Mouse (Mus musculus): ENCODE measurements around the gene Shisa5.

Gene Shisa5

GRCm38 (mm10) chr9:109038086-109038895 lies at the start of gene Shisa5:
Shisa5 (plus strand) TSS chr9:109038565.
- DNase-seq, result peak; percentile 75

- DNase-seq, result no peak
Measured at GRCm38 (mm10) chr9:108989802-108990461, 48.4 kb upstream of the Shisa5 start.

GRCm38 (mm10) chr9:108990462-108990820 lies 47.9 kb upstream of the Shisa5 start:
- DNase-seq, result no peak

GRCm38 (mm10) chr9:108991428-108992084 lies 46.8 kb upstream of the Shisa5 start, which contains the start of gene Pfkfb4:
Pfkfb4 (plus strand) TSS chr9:108991778.
- DNase-seq, result peak; percentile 99

DNA sequence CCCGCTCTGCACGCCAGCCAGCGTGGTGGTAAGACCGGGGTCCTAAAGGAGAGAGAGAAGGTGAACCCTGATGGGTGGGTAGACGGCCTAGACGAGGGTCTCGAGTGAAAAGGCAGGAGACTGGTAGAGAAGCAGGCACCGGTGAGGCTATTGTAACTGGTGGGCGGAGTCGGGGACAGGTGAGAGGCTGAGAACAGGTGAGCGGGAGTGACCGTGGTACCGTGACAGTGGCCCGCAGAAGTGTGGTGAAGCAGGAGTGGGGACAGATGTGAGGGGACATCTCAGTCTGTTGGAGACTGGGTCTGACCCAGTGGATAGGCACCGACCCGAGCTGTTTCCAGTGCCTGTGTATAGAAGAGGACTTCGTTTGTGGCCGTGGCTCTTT lies 46.3 kb upstream of the Shisa5 start:
- DNase-seq, result no peak

- no peak for DNase-seq
Measured at GRCm38 (mm10) chr9:108992620-108993361, 45.6 kb upstream of the Shisa5 start.

DNA sequence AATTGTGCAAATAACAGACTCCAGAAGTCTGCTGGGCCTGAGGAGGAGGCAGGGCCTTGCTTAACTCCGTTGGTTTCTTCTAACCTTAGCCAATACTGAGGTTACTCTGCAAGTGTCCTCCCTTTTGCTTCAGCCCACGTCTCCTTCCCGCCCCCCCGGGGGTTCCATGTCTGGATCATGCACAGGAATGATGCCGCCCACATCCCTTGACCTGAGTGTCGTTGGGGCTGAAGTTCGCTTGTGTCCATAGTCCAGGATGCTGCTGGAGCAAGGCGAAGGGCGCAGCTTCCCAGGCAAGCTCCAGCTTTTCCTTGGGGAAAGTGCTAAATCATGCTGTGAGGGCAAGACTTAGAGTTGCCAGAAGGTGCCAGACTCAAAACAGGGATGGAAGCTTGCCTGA lies 42.0 kb upstream of the Shisa5 start:
- DNase-seq, result no peak

GRCm38 (mm10) chr9:108998287-108999166 lies 39.8 kb upstream of the Shisa5 start:
- peak; percentile 30 for DNase-seq

- no peak for DNase-seq
Measured at GRCm38 (mm10) chr9:108999167-108999526, 39.2 kb upstream of the Shisa5 start.

- peak; percentile 80 for DNase-seq
Measured at GRCm38 (mm10) chr9:109000726-109001125, 37.6 kb upstream of the Shisa5 start.

DNA sequence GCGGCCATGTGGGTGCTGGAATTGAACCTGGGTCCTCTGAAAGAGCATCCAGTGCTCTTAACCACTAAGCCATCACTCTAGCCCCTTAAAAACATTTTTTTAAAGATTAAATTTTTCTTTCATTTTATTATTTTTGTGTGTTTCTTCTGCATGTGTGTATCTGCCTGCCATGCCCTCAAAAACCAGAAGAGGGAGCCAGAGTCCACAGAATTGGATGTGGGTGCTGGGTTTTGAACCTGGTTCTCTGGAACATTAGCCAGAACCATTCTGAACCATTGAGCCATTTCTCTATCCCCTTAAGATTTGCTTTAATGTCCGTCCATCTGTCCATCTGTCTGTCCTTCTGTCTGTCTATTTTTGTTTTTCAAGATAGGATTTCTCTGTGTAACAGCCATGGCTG lies 35.2 kb upstream of the Shisa5 start:
- DNase-seq, result peak; percentile 53

DNA sequence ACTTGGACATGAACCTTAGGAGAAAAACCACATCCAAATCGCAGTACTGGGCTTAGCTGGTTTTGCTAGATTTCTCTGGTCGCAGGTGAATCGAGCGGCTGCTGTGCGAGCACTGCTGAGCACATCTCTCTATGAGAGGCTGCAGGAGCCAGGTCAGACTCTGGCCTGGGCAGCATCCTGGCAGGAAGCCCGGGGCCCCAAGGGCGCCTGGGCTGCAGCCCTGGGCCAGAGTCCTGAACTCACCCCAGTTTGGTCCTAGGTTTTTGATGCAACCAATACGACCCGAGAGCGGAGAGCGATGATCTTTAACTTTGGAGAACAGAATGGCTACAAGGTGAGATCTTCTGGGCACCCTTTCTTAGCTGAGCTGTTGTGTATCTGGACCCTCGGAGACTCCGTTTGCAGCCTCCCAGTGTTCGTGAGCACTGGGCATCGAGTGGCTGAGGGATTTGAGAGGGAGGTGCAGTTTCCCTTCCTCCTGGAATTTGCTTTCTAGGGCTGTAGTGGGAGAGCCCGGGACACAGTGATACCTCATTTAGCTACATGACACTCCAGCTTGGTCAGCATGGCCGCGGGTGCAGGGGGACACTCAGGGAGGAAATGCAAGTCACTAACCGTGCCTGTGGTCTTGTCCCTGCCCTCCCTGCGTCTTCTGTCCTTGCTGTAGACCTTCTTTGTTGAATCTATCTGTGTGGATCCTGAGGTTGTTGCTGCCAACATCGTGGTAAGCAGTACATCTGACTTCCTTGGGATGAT lies 31.2 kb upstream of the Shisa5 start:
- no peak for DNase-seq

GRCm38 (mm10) chr9:109008081-109008480 lies 30.3 kb upstream of the Shisa5 start:
- DNase-seq, result no peak

DNA sequence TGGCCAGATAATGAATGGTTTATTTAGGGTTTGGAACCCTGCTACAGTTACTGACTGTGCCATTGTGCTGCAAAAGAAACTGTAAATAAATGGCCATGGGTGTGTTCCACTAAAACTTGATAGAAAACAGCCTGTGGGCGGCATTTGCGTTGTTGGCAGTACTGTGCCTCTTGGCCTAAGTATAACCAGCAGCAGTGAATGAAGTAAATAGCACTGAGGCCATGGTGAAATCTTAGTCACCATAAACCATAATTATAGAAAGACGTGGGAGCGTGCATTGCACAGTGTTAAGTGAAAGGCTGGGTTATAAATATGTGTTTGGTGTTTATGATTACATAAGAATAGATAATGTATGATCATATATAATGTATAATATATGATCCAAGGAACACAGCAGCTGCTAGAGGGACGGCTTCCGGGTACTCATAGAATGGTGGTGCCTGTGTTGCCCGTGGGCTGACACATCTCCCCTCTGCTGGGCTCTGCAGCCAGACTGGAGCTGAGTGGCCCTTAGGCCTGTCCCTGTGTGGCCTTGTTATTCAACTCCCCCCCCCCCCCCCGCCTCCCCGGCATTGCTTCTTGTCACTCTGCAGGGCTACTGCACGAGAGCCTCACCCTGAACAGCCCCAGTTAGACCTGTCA lies 29.2 kb upstream of the Shisa5 start:
- no peak for DNase-seq

DNA sequence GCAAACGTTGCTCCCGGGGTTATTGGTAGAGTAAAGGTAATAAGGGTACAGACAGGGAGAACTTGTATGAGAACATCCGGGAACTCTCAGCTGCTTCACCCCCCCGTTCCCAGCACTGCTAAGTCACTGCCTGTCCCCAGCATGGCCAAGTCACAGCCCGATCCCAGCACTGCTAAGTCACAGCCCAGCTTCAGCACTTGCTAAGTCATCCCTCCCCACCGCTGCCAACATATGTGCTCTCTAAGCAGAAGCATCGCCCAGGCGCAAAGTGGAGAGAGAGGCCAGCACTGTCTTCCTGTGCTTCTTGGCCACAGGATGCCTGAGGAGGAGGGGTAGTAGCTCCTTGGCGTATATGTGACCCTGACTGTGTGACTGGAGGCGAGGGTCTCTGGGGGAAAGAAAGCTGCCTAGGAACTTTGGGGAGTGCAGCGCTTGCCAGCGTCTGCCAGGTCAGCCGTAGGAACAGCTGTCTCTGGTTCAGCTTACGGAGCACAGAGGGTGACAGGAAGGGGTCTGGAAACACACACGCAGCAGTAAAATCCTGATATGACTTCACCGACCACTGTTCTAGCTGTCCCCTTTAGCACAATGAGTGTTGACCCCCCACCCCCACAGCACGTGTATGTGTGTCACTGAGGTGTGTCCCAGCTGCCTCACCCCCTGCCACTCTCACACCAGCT lies 28.6 kb upstream of the Shisa5 start:
- DNase-seq, result peak; percentile 23

- DNase-seq, result no peak
Measured at GRCm38 (mm10) chr9:109010316-109010690, 28.1 kb upstream of the Shisa5 start.

DNA sequence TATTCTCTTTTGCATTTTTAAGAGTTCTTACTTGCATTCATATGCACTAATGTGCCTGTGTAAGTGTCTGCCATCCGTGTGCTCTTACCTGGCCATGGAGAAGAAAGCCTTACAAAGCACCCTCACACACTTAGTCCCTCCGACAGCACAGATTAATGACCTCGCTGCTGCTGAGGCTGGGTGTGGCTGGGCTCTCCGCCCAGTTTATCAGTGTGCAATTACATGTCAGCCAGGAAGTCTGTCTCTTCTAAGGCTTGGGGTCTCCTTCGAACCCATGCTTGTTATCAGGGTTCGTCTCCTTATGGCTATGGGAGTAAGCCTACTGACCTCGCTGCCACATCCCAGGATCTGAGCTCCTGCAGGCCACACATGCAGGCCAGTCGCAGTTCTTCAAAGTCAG lies 23.0 kb upstream of the Shisa5 start:
- DNase-seq, result no peak

GRCm38 (mm10) chr9:109016973-109017604 lies 21.3 kb upstream of the Shisa5 start:
- DNase-seq, result no peak

DNA sequence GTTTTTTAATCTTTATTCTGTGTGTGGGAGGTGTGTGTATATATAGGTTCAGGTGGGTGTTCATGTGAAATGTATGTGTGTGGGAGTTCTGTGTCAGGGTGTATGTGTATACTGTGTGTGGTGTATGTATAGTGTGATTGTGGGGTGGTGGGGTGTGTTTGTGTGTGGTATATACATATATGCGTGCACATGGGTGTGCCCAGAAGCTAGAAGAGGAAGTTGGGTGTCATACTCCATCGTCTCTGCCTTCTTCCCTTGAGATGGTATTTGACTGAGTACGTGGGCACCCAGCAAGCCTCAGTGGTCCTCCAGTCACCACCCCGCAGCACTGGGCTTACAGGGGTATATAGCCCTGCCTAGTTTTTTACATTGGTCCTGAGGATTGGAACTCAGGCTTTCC lies 16.9 kb upstream of the Shisa5 start:
- DNase-seq, result no peak
